Mouse (Mus musculus) gastrocnemius, adult 8-10 months (tissue): ENCODE measurements around the gene Krt7. TPM values are rescaled to one million over a fixed set of nuclear protein-coding genes. Genes with fewer than 3 reads are reported as not detected.
A peak's percentile ranks its signal among the peaks of the same experiment; 100 is the strongest.

ENCODE experiments used
- DNase-seq, 2 experiments: peaks; one replicate each; pipeline ENCODE4 v3.0.0; 2022; ENCODE audit warnings: low spot score in 2 of 2
- total RNA-seq, 4 experiments: library from RNA; stranded (reverse); gene quantifications; 2 replicates each; pipeline ENCODE4 v1.2.4; 2022

The Krt7 gene
- not detected for total RNA-seq

DNA sequence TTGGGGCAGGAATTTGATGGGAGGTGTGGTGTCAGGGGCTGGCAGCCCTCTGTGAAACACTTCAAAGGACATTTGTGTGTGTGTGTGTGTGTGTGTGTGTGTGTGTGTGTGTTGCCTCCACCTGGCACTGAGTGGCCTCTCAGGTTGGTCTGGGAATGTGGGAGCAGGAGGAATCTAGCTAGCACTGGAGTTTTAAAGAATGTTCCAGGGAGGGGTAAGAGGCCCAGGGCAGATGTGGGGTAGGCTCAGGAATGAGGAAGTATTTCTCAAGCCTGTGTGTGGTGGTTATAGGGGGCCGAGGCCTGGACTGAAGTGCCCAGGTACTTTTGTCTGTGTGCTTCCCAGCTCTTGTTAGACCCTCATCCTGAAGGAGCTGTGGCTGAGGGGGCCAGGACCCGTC, at the start of gene Krt7:
Gene Krt7 (plus strand): TSS at position 269 of the 400 bp plus-strand sequence.
- no peak for DNase-seq

DNA sequence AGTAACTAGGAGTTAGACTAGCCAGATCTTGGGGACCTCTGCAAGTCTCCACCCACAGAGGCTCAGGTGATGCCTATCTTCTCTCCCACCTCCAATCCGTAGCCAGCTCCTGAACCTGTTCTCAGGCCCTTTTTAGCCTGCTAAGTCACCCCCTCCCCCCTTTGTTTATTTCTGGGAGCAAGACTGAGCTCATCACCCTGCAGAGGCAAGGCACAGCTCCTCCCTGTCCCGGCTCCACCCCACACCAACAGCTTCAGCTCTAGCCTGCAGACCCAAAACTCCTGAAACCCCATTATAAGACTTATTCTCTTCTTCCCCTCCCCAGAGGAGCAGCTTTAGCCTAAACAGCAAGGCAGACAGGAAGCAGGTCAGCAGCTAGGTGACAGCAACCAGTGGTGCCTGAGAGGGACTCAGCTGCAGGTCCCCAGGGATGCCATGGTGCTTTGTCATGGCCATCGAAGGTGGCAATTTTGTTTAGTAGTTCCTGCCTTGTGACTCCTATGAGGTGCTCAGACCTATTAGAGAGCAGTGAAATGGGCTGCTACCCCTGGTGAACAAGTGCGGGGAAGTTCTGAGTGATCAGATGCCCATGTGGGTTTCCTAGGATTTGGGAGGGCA, 48.3 kb upstream of the Krt7 start:
- DNase-seq = no peak

- DNase-seq = no peak
These were observed 46.9 kb upstream of the Krt7 start for GRCm38 (mm10) chr15:101363933-101364332.

- DNase-seq = no peak
These were observed 46.4 kb upstream of the Krt7 start for GRCm38 (mm10) chr15:101364425-101364824.

DNA sequence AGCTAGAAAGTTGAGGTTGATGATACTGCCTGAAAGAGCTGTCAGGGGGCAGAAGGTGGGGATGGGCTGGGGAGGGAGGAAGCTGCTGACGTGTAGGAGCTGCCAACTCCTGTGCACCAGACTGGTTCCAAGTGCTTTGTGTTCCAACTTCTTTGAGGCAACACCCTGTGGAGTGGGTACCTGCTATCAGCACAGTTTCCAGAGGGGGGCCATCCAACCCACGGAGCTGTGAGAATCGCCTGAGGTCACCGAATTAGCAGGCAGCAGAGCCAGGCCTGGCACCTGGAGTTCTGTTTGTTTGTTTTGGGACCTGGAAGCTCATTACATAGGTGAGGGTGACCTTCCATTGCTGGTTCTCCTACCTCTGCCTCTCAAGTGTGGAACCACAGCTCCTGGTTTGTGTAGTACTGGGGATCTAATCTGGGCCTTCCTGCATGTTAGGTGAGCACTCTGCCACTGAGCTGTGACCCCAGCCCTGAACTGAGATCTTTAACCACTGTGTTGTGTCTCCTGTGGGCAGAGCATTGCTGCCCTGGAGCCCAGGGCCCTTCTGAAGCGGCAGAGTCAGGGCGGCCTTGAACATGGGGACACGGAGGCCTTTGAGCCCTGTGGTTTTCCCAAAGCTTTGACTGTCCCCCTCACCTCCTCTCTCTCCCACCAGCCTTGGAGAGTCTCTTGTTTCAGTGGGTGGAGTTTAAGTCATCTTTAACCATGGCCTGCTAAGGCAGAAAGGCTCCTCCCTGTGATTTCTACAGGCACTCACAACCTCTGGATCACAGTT, 45.8 kb upstream of the Krt7 start:
- DNase-seq = no peak

DNA sequence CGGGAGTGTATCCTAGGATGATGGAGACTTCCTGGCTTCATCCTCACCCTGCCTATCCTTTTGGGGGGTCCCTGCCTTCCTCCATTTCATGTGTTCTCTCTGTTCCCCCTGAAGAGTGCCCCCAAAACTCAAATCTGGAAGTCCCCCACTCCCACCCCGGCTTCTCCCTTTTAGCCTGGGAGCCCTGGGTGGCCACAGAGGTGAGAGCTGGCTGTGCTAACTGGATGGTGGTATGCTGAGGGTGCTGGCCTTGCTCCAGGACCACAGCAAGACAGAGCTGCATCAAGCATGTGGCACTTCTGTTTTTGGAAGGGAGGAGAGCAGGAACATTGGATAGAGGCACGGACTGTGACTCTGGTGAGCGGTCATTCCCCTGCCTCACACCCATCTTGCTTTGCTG, 45.1 kb upstream of the Krt7 start:
- DNase-seq = no peak

DNA sequence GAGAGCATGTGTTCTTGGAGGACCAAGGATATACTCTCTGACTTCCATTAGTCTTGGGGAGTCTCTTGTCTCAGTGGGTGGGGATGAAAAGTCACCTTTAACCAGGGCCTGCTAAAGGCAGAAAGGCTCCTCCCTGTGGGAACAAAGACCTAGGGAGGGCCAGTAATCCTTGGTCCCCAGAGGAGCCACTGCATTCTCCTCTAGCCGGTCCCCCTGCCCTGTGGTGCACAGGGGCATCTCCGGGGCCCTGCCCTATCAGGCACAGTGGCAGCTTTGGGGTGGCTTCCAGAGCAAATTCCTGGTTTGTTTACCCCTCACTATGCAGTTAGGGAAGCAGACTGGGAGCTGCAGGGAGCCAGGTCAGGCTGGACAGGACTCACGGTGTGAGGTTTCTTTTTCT, 44.4 kb upstream of the Krt7 start:
- no peak for DNase-seq

DNA sequence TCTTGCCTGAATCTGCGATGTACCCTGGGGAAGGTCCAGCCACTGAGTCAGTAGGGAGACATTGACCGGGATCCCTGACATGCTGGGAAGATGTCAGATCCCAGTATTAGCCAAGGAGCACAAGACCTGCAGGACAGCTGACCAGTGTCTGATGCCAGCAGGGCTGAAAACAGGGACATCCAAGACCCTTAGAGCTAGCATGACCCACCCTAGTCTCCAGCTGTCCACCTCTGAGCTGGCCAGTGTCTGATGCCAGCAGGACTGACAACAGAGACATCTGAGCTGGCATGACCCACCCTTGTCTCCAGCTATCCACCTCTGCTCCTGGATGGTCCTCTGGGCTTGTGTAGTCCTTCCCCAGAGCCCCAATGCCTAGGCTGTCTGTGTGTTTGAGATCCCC, 43.9 kb upstream of the Krt7 start:
- no peak for DNase-seq

DNA sequence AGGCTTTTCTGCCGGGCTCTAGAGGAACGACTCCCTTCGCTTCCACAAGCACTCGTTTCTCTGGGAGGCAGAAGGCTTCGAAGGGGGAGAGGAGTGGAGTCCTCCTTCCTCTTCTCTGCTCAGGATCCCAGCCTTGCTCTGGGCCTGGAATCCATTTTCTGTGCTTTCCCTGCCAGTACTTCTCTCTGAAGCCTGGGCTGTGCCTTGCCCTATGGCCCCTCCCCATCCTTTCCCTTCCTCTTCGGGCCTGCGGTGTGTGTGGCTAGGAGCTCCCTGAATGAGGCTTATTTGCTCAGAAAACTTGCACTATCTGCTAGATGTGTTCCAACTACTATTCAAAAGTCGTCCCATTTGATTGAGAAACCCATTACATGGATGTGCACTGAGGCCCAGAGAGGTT, 43.3 kb upstream of the Krt7 start:
- DNase-seq = no peak

- DNase-seq = no peak
These were observed 42.8 kb upstream of the Krt7 start for GRCm38 (mm10) chr15:101368015-101368414.

DNA sequence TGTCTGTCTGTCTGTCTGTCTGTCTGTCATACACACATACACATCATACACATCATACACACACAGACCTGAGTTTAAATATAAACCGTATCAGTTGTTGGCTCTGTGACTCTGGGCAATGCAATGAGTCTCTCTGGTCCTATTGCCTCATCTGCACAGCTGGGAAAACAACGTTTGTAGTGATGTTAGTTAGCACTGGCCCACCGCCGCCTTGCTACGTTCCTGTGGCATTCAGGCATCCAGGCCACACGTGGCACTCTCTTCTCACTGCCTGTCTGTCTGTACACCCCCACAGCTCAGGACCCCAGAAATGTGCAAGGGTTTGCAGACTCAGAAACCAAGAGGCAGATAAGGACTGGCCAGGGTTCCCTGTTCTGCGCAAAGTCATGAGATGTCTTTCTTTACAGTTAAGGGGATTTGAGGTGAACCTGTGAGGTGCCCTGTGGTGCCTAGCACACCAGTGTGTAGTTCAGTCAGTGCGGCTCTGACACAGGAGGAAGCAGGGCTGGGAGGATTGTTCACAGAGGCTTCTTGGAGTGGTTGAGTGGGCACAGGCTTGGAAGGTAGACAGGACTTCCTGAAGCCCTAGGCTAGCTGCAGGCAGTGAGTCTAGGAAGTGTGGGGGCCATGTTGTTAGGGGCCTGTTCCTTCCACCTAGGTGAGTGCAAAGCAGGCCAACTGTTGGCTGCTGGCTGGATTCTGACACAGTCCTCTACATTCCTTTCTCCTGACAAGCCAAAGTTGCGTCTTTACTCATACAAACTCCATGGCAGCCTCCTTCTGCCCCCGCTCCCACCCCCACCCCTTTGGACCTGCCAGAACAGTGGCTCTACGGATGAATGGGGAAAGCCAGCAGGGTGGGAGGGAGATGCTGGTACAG, 42.1 kb upstream of the Krt7 start:
- DNase-seq = no peak

- DNase-seq = no peak
These were observed 41.3 kb upstream of the Krt7 start for GRCm38 (mm10) chr15:101369382-101370100.

GRCm38 (mm10) chr15:101370101-101370911, 40.5 kb upstream of the Krt7 start, which contains the start of gene Krt80:
Gene Krt80, minus strand, starts transcription at chr15:101370162.
- DNase-seq = peak; percentile 86 to 89

DNA sequence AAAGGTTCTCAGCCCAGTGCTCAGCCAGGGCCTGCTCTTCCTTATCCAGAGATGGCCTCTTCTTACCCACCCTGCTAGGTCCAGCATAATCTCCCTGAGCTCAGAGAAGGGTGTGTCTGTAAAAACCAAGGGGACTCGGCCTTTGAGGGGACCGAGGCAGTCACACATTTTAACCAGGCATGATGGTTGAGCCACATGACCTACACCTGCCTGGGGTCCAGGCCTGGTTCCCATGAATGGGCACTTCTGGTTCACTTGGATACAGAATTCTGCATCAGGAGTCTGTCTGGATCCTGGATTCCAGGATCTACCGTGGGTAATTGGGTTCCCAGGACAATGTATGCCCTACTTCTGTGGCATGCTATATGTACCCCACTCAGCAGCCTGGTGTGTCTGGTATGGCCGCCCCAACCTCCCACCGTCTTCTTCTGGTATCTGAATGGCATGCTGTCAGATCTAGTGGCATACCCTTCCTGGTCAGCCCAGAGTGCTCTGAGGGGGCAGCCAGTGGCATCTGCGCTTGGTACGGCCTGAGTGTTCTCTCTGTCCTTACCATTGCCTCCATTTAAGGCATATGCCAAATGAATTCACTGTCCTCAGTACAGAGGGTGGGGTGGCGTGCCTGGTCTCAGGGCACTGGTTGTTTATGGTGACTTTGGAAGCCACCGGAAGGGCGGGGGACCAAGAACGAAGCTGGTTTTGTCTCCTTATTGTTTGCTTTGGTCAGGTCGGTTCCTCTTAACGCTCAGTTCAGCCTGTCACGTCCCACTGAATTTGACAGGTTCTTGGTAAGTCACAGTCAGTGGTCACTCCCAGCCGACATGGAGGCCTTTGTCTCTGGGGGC, 39.5 kb upstream of the Krt7 start:
- no peak for DNase-seq

- DNase-seq = no peak
These were observed 38.5 kb upstream of the Krt7 start for GRCm38 (mm10) chr15:101372131-101372977.

GRCm38 (mm10) chr15:101373286-101373898, 37.5 kb upstream of the Krt7 start:
- no peak for DNase-seq

DNA sequence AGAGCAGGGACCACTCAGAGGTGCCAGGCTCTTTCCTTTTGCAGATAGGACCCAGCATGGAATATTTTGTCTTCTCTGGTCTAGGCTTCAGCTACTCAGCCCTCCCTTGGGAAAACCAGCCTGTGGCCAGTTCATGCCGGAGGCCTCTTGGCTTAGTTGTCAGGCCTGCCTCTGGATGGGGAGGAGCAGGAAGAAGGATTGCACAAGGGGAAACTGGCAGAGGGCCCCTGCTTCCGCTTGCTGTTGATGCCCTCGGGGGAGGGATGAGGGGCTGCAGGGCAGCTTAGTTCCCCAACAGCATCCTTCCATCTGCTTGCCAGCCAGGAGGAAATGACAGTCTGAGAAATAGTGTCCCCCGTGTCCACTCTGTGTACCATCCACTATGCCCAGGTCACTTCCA, 36.0 kb upstream of the Krt7 start:
- DNase-seq = peak; percentile 62
